Mouse (Mus musculus): Measurements from ENCODE around the gene Cbr2. TPM values are rescaled to one million over a fixed set of nuclear protein-coding genes. Genes with fewer than 3 reads are reported as not detected.

Gene Cbr2
- polyA plus RNA-seq, 1 experiment from 2014 or later: 0.70 TPM

GRCm38 (mm10) chr11:120683536-120683935, 48.4 kb downstream of the Cbr2 start:
- Histone ChIP-seq H3K4me3 (ENCODE audit: low read depth, low read length) (no peak overlapping the region), H3K4me1 (replicated peaks; ENCODE audit: control insufficient read depth, insufficient read depth, low read length) (no peaks in the 10 kb centered on the region), H3K9me3 (ENCODE audit: control insufficient read depth, low read length) (no peaks in the 10 kb centered on the region), H3K4me2 (ENCODE audit: low read length) (no peak overlapping the region), H3K36me3 (ENCODE audit: control insufficient read depth, insufficient read depth, low read length) (peaks cover 59% of the 10 kb centered on the region), H3K27ac (ENCODE audit: low read depth) (no peak overlapping the region), H3K27me3 (replicated peaks; ENCODE audit: control insufficient read depth, insufficient read depth, low read length) (no peaks in the 10 kb centered on the region), H3K9ac (ENCODE audit: low read length) (no peak overlapping the region)
- 94% methylated on average over 3 of the region's 3 CpGs for WGBS
- DNase-seq (ENCODE audit: low spot score) (no peak), ATAC-seq (replicated peaks; ENCODE audit: low FRiP score, low TSS enrichment, low read depth) (no peak)

- Histone ChIP-seq H3K9ac (ENCODE audit: low read length) (no peak overlapping the region), H3K9me3 (ENCODE audit: control insufficient read depth, low read length) (no peaks in the 10 kb centered on the region), H3K36me3 (ENCODE audit: control insufficient read depth, insufficient read depth, low read length) (peaks cover 64% of the 10 kb centered on the region), H3K27me3 (replicated peaks; ENCODE audit: control insufficient read depth, insufficient read depth, low read length) (no peaks in the 10 kb centered on the region), H3K27ac (ENCODE audit: low read depth) (no peak overlapping the region), H3K4me1 (replicated peaks; ENCODE audit: control insufficient read depth, insufficient read depth, low read length) (no peaks in the 10 kb centered on the region), H3K4me2 (ENCODE audit: low read length) (no peak overlapping the region), H3K4me3 (ENCODE audit: low read depth, low read length) (no peak overlapping the region)
- 86% methylated on average over 5 of the region's 5 CpGs for WGBS
- DNase-seq (ENCODE audit: low spot score): no peak
- no peak for ATAC-seq (replicated peaks; ENCODE audit: low FRiP score, low TSS enrichment, low read depth)
These were observed 49.2 kb downstream of the Cbr2 start for GRCm38 (mm10) chr11:120682683-120683082.

GRCm38 (mm10) chr11:120679909-120680308, 52.0 kb downstream of the Cbr2 start:
- Histone ChIP-seq H3K27me3 (replicated peaks; ENCODE audit: control insufficient read depth, insufficient read depth, low read length) (no peaks in the 10 kb centered on the region), H3K4me3 (ENCODE audit: low read depth, low read length) (no peak overlapping the region), H3K9me3 (ENCODE audit: control insufficient read depth, low read length) (no peaks in the 10 kb centered on the region), H3K9ac (ENCODE audit: low read length) (no peak overlapping the region), H3K4me1 (replicated peaks; ENCODE audit: control insufficient read depth, insufficient read depth, low read length) (no peaks in the 10 kb centered on the region), H3K36me3 (ENCODE audit: control insufficient read depth, insufficient read depth, low read length) (peaks cover 64% of the 10 kb centered on the region), H3K27ac (ENCODE audit: low read depth) (no peak overlapping the region), H3K4me2 (ENCODE audit: low read length) (no peak overlapping the region)
- 83% methylated on average over 3 of the region's 3 CpGs for WGBS
- ATAC-seq (replicated peaks; ENCODE audit: low FRiP score, low TSS enrichment, low read depth) (no peak), DNase-seq (ENCODE audit: low spot score) (no peak)

Other genes starting within 250 kb of the Cbr2 start
- 218 and 226 TPM in 2 replicates for gene Mrpl12, start 247.5 kb downstream of the Cbr2 start, polyA plus RNA-seq (2014; fragmentation: Nextera tagmentation; extraction: Ambion mirVana)
- 74.6 and 83.1 TPM in 2 replicates for gene Slc25a10, start 240.3 kb downstream of the Cbr2 start, polyA plus RNA-seq (2014; fragmentation: Nextera tagmentation; extraction: Ambion mirVana)
- 0.42 and 0.50 TPM in 2 replicates for gene Gcgr, start 201.4 kb downstream of the Cbr2 start, polyA plus RNA-seq (2014; fragmentation: Nextera tagmentation; extraction: Ambion mirVana)
- gene Mcrip1, start 182.4 kb downstream of the Cbr2 start, polyA plus RNA-seq (2014; fragmentation: Nextera tagmentation; extraction: Ambion mirVana): 191 and 209 TPM in 2 replicates
- 0.24 TPM in 1 of 2 replicates, not detected in the other for gene Ppp1r27, start 181.0 kb downstream of the Cbr2 start, polyA plus RNA-seq (2014; fragmentation: Nextera tagmentation; extraction: Ambion mirVana)
- 746 and 800 TPM in 2 replicates for gene P4hb, start 158.9 kb downstream of the Cbr2 start, polyA plus RNA-seq (2014; fragmentation: Nextera tagmentation; extraction: Ambion mirVana)
- gene Arhgdia, start 150.5 kb downstream of the Cbr2 start, polyA plus RNA-seq (2014; fragmentation: Nextera tagmentation; extraction: Ambion mirVana): 627 and 633 TPM in 2 replicates
- gene Alyref, start 133.7 kb downstream of the Cbr2 start, polyA plus RNA-seq (2014; fragmentation: Nextera tagmentation; extraction: Ambion mirVana): 387 and 448 TPM in 2 replicates
- gene Anapc11, start 133.7 kb downstream of the Cbr2 start, polyA plus RNA-seq (2014; fragmentation: Nextera tagmentation; extraction: Ambion mirVana): 244 TPM in 2 replicates
- 3.5 and 4.4 TPM in 2 replicates for gene Npb, start 123.6 kb downstream of the Cbr2 start, polyA plus RNA-seq (2014; fragmentation: Nextera tagmentation; extraction: Ambion mirVana)
- gene Pcyt2, start 114.2 kb downstream of the Cbr2 start, polyA plus RNA-seq (2014; fragmentation: Nextera tagmentation; extraction: Ambion mirVana): 157 and 179 TPM in 2 replicates
- gene Sirt7, start 106.9 kb downstream of the Cbr2 start, polyA plus RNA-seq (2014; fragmentation: Nextera tagmentation; extraction: Ambion mirVana): 31.8 and 35.6 TPM in 2 replicates
- gene Mafg, start 98.5 kb downstream of the Cbr2 start, polyA plus RNA-seq (2014; fragmentation: Nextera tagmentation; extraction: Ambion mirVana): 20.1 and 25.0 TPM in 2 replicates
- 22.4 and 23.2 TPM in 2 replicates for gene Pycr1, start 88.3 kb downstream of the Cbr2 start, polyA plus RNA-seq (2014; fragmentation: Nextera tagmentation; extraction: Ambion mirVana)
- gene Myadml2, start 84.0 kb downstream of the Cbr2 start, polyA plus RNA-seq (2014; fragmentation: Nextera tagmentation; extraction: Ambion mirVana): 0.32 TPM in 1 of 2 replicates, not detected in the other
- gene Notum, start 70.9 kb downstream of the Cbr2 start, polyA plus RNA-seq (2014; fragmentation: Nextera tagmentation; extraction: Ambion mirVana): 1.1 and 1.3 TPM in 2 replicates
- gene Aspscr1, start 59.1 kb downstream of the Cbr2 start, polyA plus RNA-seq (2014; fragmentation: Nextera tagmentation; extraction: Ambion mirVana): 93.2 and 104 TPM in 2 replicates
- 178 TPM in 2 replicates for gene Cenpx, start 18.4 kb downstream of the Cbr2 start, polyA plus RNA-seq (2014; fragmentation: Nextera tagmentation; extraction: Ambion mirVana)
- 42.8 and 44.9 TPM in 2 replicates for gene Lrrc45, start 18.2 kb downstream of the Cbr2 start, polyA plus RNA-seq (2014; fragmentation: Nextera tagmentation; extraction: Ambion mirVana)
- gene Rac3, start 10.6 kb downstream of the Cbr2 start, polyA plus RNA-seq (2014; fragmentation: Nextera tagmentation; extraction: Ambion mirVana): 9.4 and 10.2 TPM in 2 replicates
- 25.3 and 25.8 TPM in 2 replicates for gene Dcxr, start 4.8 kb downstream of the Cbr2 start, polyA plus RNA-seq (2014; fragmentation: Nextera tagmentation; extraction: Ambion mirVana)
- gene Hmga1b, start 30.7 kb upstream of the Cbr2 start, polyA plus RNA-seq (2014; fragmentation: Nextera tagmentation; extraction: Ambion mirVana): 7.8 and 9.4 TPM in 2 replicates
- gene Rfng, start 52.1 kb upstream of the Cbr2 start, polyA plus RNA-seq (2014; fragmentation: Nextera tagmentation; extraction: Ambion mirVana): 23.8 and 28.3 TPM in 2 replicates
- 221 and 245 TPM in 2 replicates for gene Gps1, start 52.2 kb upstream of the Cbr2 start, polyA plus RNA-seq (2014; fragmentation: Nextera tagmentation; extraction: Ambion mirVana)
- gene Dus1l, start 64.3 kb upstream of the Cbr2 start, polyA plus RNA-seq (2014; fragmentation: Nextera tagmentation; extraction: Ambion mirVana): 83.0 and 89.8 TPM in 2 replicates
- 106 and 115 TPM in 2 replicates for gene Fasn, start 92.4 kb upstream of the Cbr2 start, polyA plus RNA-seq (2014; fragmentation: Nextera tagmentation; extraction: Ambion mirVana)
- 5.9 and 7.0 TPM in 2 replicates for gene Ccdc57, start 200.8 kb upstream of the Cbr2 start, polyA plus RNA-seq (2014; fragmentation: Nextera tagmentation; extraction: Ambion mirVana)
- 62.9 and 64.0 TPM in 2 replicates for gene Slc16a3, start 216.4 kb upstream of the Cbr2 start, polyA plus RNA-seq (2014; fragmentation: Nextera tagmentation; extraction: Ambion mirVana)

Data from intestine, embryonic 14.5 days (tissue).